Mouse (Mus musculus) liver, embryonic 14.5 days (tissue): ENCODE measurements around the gene Chil1.

Source experiments
- CTCF ChIP-seq: IDR thresholded peaks from 2 replicates; pipeline ENCODE4 v1.5.1; 2016; ENCODE audit warnings: antibody characterized with exemption, low read depth, control low read depth
- EP300 ChIP-seq: IDR thresholded peaks from 2 replicates; pipeline ENCODE4 v1.6.1; 2016; ENCODE audit warnings: antibody characterized with exemption, low read depth

- TF ChIP-seq CTCF (peak; percentile 10; the same call in 1 of the 2 replicates), EP300 (no peak)
Observed at GRCm38 (mm10) chr1:134216629-134216971, 34.6 kb downstream of the Chil1 start.
